Mouse (Mus musculus): ENCODE results near the gene Plagl2. TPM values are rescaled to one million over a fixed set of nuclear protein-coding genes. Genes with fewer than 3 reads are reported as not detected.
"Not testable (repeated sequence)": the region's sequence is repeated elsewhere in the genome, so short reads cannot be mapped to it uniquely, and the experiment has no call there.

Plagl2 gene
- polyA plus RNA-seq (2015; fragmentation: Nextera tagmentation; extraction: Ambion mirVana) = 6.4 and 6.9 TPM in 2 replicates

DNA sequence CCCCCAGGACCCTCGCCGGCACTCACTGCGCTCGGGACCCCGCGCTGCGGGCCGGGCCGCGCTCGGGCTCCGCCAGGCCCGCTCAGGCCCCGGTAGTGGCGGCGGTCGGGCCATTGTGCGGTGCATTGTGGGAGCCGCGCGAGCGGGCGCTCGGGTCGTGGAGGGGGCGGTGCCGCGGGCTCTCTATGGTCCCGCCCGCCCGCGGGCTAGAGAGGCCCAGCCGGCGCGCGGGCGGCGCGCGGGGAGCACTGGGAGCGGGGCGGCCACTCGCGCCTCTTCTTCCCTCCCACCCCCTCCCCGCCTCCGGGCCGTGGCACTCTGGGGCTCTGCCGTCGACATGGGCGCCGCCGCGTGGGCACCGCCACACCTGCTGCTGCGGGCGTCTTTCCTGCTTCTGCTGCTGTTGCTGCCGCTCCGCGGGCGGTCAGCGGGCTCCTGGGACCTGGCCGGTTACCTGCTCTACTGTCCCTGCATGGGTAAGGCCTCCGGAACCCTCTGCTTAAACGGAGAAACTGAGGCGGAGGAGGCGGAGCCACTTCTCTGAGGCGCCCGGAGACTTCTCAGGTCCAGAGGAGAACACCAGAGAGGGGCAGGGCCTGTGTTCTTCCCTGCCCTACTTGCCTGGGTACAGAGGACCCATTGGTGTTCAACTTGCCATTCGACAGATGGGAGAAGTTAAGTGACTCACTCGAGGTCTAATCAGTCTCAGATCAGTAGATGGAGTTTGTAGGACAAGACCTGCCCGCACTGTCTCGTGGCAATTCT, at the start of gene Plagl2, which contains the start of gene Pofut1:
Gene Plagl2 (minus strand): TSS at position 177 of the 765 bp plus-strand sequence.
Gene Pofut1 (plus strand): TSS at position 284 of the 765 bp plus-strand sequence.
- Histone ChIP-seq H3K27me3 (replicated peaks; ENCODE audit: control insufficient read depth, insufficient read depth, low read length) (no peaks in the 10 kb centered on the region), H3K4me2 (ENCODE audit: low read length) (peak within 1 kb of the TSS; percentile 83), H3K4me3 (replicated peaks; ENCODE audit: low read length) (peak within 1 kb of the TSS; percentile 72), H3K9me3 (ENCODE audit: control insufficient read depth, low read length) (no peaks in the 10 kb centered on the region), H3K27ac (ENCODE audit: low read length) (peak within 1 kb of the TSS; percentile 87), H3K9ac (replicated peaks; ENCODE audit: low read depth, low read length) (peak within 1 kb of the TSS; percentile 98), H3K36me3 (ENCODE audit: control insufficient read depth, insufficient read depth) (0 out of 2 replicates have a peak, but pooled peaks cover 4% of the 10 kb centered on the region), H3K4me1 (replicated peaks; ENCODE audit: control insufficient read depth, insufficient read depth, low read length) (peaks cover 27% of the 10 kb centered on the region)
- under 1% methylated on average over 52 of the region's 72 CpGs for WGBS
- ATAC-seq = peak; percentile 99

DNA sequence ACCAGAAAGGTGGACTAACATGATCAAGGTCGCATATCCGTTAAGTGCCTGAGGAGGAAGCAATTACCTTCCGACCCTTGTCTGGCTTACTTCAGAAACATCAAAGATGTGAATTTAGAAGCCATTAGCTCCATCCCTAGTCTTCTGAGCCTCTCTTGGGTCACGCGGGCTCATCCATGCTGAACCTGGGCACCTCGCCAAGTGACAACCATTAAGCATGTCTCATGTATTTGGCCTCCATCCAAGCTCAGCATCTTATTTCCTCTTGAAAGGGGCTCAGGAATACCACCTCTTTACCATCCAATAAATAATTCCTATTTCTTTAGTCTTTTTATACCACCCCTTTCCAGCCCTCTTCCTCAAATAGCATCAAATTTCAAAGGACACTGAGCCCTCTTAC, 46.6 kb upstream of the Plagl2 start:
- H3K9me3 ChIP-seq (ENCODE audit: control insufficient read depth, low read length) = no peaks in the 10 kb centered on the region
- no peaks in the 10 kb centered on the region for H3K36me3 ChIP-seq (ENCODE audit: control insufficient read depth, insufficient read depth)
- ATAC-seq = no peak
- peaks cover 23% of the 10 kb centered on the region for H3K4me1 ChIP-seq (replicated peaks; ENCODE audit: control insufficient read depth, insufficient read depth, low read length)
- no peaks in the 10 kb centered on the region for H3K27me3 ChIP-seq (replicated peaks; ENCODE audit: control insufficient read depth, insufficient read depth, low read length)
- H3K4me3 ChIP-seq (replicated peaks; ENCODE audit: low read length) = no peak overlapping the region
- no peak overlapping the region for H3K4me2 ChIP-seq (ENCODE audit: low read length)
- WGBS = 26% methylated on average over 6 of the region's 6 CpGs
- 0 out of 2 replicates have a peak overlapping the region, but pooled peaks have one; percentile 18 for H3K27ac ChIP-seq (ENCODE audit: low read length)
- no peak overlapping the region for H3K9ac ChIP-seq (replicated peaks; ENCODE audit: low read depth, low read length)

DNA sequence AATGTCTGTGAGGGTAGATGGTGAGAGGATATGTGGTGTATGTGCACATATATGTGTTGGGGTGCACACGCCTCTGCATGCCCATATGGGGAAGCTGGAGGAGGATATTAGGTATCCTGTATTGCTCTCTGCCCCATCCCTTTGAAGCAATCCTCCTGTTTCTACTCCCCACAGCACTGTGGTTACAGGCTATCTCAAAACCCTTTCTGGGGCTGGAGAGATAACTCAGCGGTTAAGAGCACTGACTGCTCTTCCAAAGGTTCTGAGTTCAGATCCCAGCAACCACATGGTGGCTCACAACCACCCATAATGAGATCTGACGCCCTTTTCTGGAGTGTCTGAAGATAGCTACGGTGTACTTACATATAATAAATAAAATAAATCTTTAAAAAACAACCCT, 45.3 kb upstream of the Plagl2 start:
- no peaks in the 10 kb centered on the region for H3K36me3 ChIP-seq (ENCODE audit: control insufficient read depth, insufficient read depth)
- no peak overlapping the region for H3K4me2 ChIP-seq (ENCODE audit: low read length)
- H3K27ac ChIP-seq (ENCODE audit: low read length) = no peak overlapping the region
- no peak for ATAC-seq
- H3K9ac ChIP-seq (replicated peaks; ENCODE audit: low read depth, low read length) = no peak overlapping the region
- no peaks in the 10 kb centered on the region for H3K9me3 ChIP-seq (ENCODE audit: control insufficient read depth, low read length)
- WGBS = 88% methylated on average over 4 of the region's 4 CpGs
- H3K4me3 ChIP-seq (replicated peaks; ENCODE audit: low read length) = no peak overlapping the region
- H3K4me1 ChIP-seq (replicated peaks; ENCODE audit: control insufficient read depth, insufficient read depth, low read length) = peaks cover 12% of the 10 kb centered on the region
- no peaks in the 10 kb centered on the region for H3K27me3 ChIP-seq (replicated peaks; ENCODE audit: control insufficient read depth, insufficient read depth, low read length)

DNA sequence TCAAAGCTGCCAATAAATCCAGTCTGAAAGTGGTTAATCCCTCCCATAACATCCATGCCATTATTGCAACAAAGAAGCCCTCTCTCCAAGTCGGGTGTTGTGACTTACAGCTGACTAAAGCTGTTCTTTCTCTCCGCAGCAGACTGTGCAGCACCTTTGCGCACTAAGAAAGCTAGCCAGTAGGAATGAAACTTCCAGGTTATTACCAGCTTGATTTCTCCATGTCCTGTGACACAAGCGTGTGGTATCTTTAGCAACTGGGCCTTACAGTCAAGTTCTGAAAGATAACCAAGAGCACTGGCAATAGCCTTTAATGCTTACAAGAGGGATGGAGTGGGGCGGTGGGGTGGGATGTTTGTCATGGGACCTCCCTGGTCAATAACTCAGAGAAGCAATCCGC, 42.7 kb upstream of the Plagl2 start:
- WGBS = 87% methylated on average over 6 of the region's 6 CpGs
- H3K4me2 ChIP-seq (ENCODE audit: low read length) = no peak overlapping the region
- H3K9me3 ChIP-seq (ENCODE audit: control insufficient read depth, low read length) = no peaks in the 10 kb centered on the region
- H3K4me1 ChIP-seq (replicated peaks; ENCODE audit: control insufficient read depth, insufficient read depth, low read length) = peaks cover 7% of the 10 kb centered on the region
- no peaks in the 10 kb centered on the region for H3K36me3 ChIP-seq (ENCODE audit: control insufficient read depth, insufficient read depth)
- no peak overlapping the region for H3K27ac ChIP-seq (ENCODE audit: low read length)
- H3K27me3 ChIP-seq (replicated peaks; ENCODE audit: control insufficient read depth, insufficient read depth, low read length) = no peaks in the 10 kb centered on the region
- no peak for ATAC-seq
- H3K9ac ChIP-seq (replicated peaks; ENCODE audit: low read depth, low read length) = no peak overlapping the region
- H3K4me3 ChIP-seq (replicated peaks; ENCODE audit: low read length) = no peak overlapping the region

DNA sequence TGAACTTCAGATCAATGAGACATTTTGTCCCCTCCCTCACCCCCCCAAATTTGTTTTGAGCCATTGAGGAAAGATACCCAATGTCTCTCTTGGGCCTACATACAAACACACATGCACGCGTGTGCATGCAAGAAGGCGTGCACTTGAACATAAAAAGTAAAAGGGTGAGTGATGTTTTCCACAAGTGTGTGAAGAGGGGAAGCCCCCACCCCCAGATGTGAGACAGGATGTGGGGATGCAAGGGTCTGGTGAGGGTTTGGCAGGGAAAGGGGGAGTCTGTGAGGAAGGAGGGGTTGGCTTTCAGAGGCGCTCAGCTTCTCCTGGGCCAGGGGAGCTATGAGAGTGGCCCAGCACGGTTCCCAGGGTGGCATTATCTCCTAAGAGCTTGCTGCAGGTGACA, 37.1 kb upstream of the Plagl2 start:
- H3K27ac ChIP-seq (ENCODE audit: low read length) = no peak overlapping the region
- H3K4me2 ChIP-seq (ENCODE audit: low read length) = no peak overlapping the region
- H3K27me3 ChIP-seq (replicated peaks; ENCODE audit: control insufficient read depth, insufficient read depth, low read length) = no peaks in the 10 kb centered on the region
- H3K4me3 ChIP-seq (replicated peaks; ENCODE audit: low read length) = no peak overlapping the region
- no peak for ATAC-seq
- no peaks in the 10 kb centered on the region for H3K36me3 ChIP-seq (ENCODE audit: control insufficient read depth, insufficient read depth)
- H3K9ac ChIP-seq (replicated peaks; ENCODE audit: low read depth, low read length) = no peak overlapping the region
- H3K4me1 ChIP-seq (replicated peaks; ENCODE audit: control insufficient read depth, insufficient read depth, low read length) = no peaks in the 10 kb centered on the region
- H3K9me3 ChIP-seq (ENCODE audit: control insufficient read depth, low read length) = peaks cover 2% of the 10 kb centered on the region; the same call in 1 of the 2 replicates
- 89% methylated on average over 5 of the region's 5 CpGs for WGBS

DNA sequence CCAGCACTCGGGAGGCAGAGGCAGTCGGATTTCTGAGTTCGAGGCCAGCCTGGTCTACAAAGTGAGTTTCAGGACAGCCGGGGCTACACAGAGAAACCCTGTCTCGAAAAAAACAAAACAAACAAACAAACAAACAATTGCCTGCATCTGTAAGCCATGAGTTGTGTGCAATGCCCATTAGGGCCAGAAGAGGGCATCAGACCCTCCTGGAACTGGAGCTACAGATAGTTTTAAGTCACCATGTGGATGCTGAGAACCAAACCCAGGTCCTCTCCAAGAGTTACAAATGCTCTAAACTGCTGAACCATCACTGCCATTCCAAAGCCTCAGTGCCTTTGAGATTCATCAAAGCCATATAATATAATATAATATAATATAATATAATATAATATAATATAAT, 35.6 kb upstream of the Plagl2 start:
- not testable (repeated sequence) for H3K4me2 ChIP-seq (ENCODE audit: low read length); H3K9ac ChIP-seq (replicated peaks; ENCODE audit: low read depth, low read length); ATAC-seq; H3K4me1 ChIP-seq (replicated peaks; ENCODE audit: control insufficient read depth, insufficient read depth, low read length); H3K27ac ChIP-seq (ENCODE audit: low read length); H3K4me3 ChIP-seq (replicated peaks; ENCODE audit: low read length); H3K27me3 ChIP-seq (replicated peaks; ENCODE audit: control insufficient read depth, insufficient read depth, low read length); H3K9me3 ChIP-seq (ENCODE audit: control insufficient read depth, low read length); H3K36me3 ChIP-seq (ENCODE audit: control insufficient read depth, insufficient read depth)
- WGBS = 96% methylated on average over 5 of the region's 5 CpGs

DNA sequence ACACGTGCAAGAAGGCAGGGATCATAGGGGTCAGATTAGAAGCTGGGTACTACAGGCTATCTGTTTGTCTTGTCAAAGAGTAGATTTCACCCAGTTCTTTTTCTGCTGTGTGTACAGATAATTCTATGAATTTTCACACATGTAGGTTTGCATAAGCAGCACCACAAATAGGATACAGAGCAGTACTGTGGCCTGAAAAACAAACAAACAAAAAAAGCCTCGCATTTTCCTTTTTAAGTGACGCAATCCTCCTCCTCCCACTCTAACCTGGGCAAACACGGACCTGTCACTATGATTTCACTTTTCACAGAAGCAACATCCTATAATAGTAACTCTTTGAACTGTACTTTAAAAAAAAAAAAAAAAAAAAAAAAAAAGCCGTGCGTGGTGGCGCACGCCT, 35.2 kb upstream of the Plagl2 start:
- H3K36me3 ChIP-seq (ENCODE audit: control insufficient read depth, insufficient read depth) = no peaks in the 10 kb centered on the region
- no peaks in the 10 kb centered on the region for H3K27me3 ChIP-seq (replicated peaks; ENCODE audit: control insufficient read depth, insufficient read depth, low read length)
- 88% methylated on average over 8 of the region's 8 CpGs for WGBS
- no peak overlapping the region for H3K9ac ChIP-seq (replicated peaks; ENCODE audit: low read depth, low read length)
- no peak for ATAC-seq
- peaks cover 2% of the 10 kb centered on the region; the same call in 1 of the 2 replicates for H3K9me3 ChIP-seq (ENCODE audit: control insufficient read depth, low read length)
- H3K4me3 ChIP-seq (replicated peaks; ENCODE audit: low read length) = no peak overlapping the region
- H3K4me2 ChIP-seq (ENCODE audit: low read length) = no peak overlapping the region
- H3K4me1 ChIP-seq (replicated peaks; ENCODE audit: control insufficient read depth, insufficient read depth, low read length) = no peaks in the 10 kb centered on the region
- no peak overlapping the region for H3K27ac ChIP-seq (ENCODE audit: low read length)

DNA sequence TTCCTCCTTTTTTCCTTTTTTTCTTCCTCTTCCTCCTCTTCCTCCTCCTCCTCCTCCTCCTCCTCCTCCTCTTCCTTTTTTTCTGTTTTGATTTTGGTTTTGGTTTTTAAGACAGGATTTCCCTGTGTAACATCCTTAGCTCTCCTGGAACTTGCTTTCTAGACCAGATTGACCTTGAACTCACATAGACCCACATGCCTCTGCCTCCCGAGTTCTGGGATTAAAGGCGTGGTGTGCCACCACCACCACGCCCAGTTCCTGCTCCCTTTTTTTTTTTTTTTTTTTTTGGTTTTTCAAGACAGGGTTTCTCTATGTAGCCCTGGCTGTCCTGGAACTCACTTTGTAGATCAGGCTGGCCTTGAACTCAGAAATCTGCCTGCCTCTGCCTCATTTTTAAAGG, 34.4 kb upstream of the Plagl2 start:
- H3K9me3 ChIP-seq (ENCODE audit: control insufficient read depth, low read length); H3K4me1 ChIP-seq (replicated peaks; ENCODE audit: control insufficient read depth, insufficient read depth, low read length); H3K27ac ChIP-seq (ENCODE audit: low read length); H3K4me2 ChIP-seq (ENCODE audit: low read length); H3K27me3 ChIP-seq (replicated peaks; ENCODE audit: control insufficient read depth, insufficient read depth, low read length); ATAC-seq; H3K36me3 ChIP-seq (ENCODE audit: control insufficient read depth, insufficient read depth); H3K9ac ChIP-seq (replicated peaks; ENCODE audit: low read depth, low read length); H3K4me3 ChIP-seq (replicated peaks; ENCODE audit: low read length): not testable (repeated sequence)
- 78% methylated on average over 3 of the region's 3 CpGs for WGBS

DNA sequence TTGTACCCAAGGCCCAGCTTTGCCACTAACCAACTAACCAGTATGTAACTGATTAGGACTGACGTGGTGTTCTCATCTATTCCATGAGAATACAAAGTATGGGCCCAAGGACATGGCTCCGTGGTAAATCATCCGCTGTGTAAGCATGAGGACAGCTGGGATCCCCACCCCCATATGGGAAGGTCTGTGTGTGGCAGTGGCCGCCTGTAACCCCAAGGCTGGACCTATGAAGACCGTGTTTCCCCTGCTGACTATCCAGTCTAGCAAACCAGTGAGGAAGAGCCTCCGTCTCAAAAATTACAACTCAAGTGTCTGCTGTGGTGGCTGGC, 33.7 kb upstream of the Plagl2 start:
- no peak for ATAC-seq
- Histone ChIP-seq H3K36me3 (ENCODE audit: control insufficient read depth, insufficient read depth) (no peaks in the 10 kb centered on the region), H3K4me3 (replicated peaks; ENCODE audit: low read length) (no peak overlapping the region), H3K9me3 (ENCODE audit: control insufficient read depth, low read length) (peaks cover 2% of the 10 kb centered on the region; the same call in 1 of the 2 replicates), H3K27ac (ENCODE audit: low read length) (no peak overlapping the region), H3K4me2 (ENCODE audit: low read length) (no peak overlapping the region), H3K9ac (replicated peaks; ENCODE audit: low read depth, low read length) (no peak overlapping the region), H3K4me1 (replicated peaks; ENCODE audit: control insufficient read depth, insufficient read depth, low read length) (no peaks in the 10 kb centered on the region), H3K27me3 (replicated peaks; ENCODE audit: control insufficient read depth, insufficient read depth, low read length) (no peaks in the 10 kb centered on the region)
- 85% methylated on average over 6 of the region's 6 CpGs for WGBS
